Mouse (Mus musculus): ENCODE measurements around the gene Hrasls.
A peak's percentile ranks its signal among the peaks of the same experiment; 100 is the strongest.

Gene Hrasls

GRCm38 (mm10) chr16:29209605-29210411 is at the start of gene Hrasls:
TSS of gene Hrasls (plus strand) at chr16:29209695.
- DNase-seq: peak; percentile 40 to 64

- no peak for DNase-seq
These were observed 47.2 kb upstream of the Hrasls start for GRCm38 (mm10) chr16:29162271-29162670.

- peak; percentile 2 to 40 for DNase-seq
These were observed 42.4 kb upstream of the Hrasls start for GRCm38 (mm10) chr16:29167051-29167450.

DNA sequence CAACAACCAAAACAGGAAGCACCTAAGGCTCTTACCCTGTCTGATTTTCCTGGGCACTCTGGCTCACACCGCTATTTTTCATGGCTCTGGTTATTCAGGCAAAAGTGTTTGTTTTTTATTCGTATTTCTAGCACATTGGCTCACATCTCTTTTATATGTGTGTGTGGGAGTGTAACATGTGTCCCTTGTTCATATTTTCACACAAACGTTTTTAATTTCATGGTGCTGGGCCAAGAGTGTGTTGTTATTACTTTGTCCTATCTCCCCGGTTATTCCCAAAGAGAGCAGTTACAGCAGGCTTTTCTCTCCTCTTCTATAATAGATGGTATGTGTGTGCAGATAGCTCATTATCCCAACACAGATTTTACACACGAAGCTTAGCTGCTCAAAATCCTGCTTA is 37.8 kb upstream of the Hrasls start:
- no peak for DNase-seq

DNA sequence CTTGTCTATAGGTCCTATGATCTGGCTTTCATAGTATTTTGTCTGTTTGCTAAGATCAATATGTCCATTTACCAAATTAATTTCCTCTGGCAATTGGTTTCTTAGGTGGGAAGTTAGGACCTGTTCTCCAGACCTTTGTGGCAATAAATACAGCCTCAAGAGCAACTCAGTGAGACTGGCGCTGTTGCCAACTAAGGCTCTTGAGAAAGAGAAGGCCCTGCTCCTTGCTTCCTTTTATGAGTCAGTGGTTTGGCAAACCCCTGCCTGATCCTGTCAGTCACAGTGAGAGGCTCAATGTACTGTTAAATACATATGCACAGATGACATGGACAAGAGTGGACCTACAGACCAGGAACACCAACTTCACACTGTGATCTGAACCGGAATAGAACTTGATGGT is 36.3 kb upstream of the Hrasls start:
- DNase-seq: no peak

GRCm38 (mm10) chr16:29174831-29175350 is 34.6 kb upstream of the Hrasls start:
- DNase-seq: no peak

- DNase-seq: no peak
These were observed 16.6 kb upstream of the Hrasls start for GRCm38 (mm10) chr16:29192911-29193310.

DNA sequence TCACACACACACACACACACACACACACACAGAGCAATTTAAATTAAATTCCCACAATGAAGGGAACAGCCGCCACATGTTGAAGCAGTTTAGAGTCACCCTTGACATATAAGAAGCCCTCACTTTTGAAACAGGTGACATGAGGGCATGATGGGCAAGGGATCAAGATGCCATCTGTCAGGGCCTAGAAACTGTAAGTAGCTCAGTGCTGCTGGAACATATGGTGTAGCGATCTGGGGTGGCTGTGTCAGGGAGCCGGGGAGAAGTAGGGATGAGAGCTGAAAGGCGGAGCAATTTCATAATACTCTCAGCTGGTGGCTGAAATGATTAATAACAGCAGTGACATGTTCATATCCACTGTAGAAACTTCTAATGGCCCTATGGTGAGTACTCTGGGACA is 15.5 kb upstream of the Hrasls start:
- no peak for DNase-seq

- DNase-seq: no peak
These were observed 14.3 kb upstream of the Hrasls start for GRCm38 (mm10) chr16:29195156-29195555.

DNA sequence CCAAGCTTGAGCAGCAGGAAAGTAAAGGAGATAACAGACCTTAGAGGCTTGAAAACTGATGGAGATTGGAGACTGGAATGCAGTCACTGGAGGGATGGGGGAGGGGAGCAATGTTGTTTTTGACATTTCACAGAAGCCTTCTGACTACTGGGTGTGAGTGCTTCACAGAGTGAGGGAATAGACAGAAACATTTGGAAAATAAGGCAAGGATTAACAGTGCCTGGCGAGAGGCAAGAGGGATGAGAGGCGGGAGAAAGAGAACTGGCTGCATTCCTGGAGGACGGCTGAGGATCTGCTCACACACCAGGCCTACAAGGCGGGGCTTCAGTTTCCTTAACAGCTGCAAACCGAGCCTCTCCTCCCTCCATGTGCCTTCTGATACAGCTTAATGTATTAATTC is 11.0 kb upstream of the Hrasls start:
- no peak for DNase-seq

DNA sequence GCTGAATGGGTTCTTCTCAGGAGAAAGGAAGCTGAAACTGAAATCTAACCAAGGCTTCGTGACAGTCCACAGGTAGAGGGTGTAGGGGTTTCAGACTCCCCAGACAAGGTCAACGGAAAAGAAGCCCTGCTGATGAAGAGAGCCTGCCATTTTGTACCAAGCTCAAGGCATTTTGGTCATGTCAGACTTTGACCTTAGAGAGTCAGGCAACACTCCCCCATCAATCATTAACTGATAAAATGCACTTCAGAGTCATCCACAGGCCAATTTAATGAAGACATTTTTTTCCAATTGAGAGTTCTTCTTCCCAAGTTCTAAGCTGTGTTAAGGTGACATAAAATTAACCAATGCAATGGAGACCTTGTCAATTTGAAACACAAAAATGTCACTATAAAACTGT is 8.3 kb upstream of the Hrasls start:
- DNase-seq: peak in 1 of 2 experiments; percentile 5

DNA sequence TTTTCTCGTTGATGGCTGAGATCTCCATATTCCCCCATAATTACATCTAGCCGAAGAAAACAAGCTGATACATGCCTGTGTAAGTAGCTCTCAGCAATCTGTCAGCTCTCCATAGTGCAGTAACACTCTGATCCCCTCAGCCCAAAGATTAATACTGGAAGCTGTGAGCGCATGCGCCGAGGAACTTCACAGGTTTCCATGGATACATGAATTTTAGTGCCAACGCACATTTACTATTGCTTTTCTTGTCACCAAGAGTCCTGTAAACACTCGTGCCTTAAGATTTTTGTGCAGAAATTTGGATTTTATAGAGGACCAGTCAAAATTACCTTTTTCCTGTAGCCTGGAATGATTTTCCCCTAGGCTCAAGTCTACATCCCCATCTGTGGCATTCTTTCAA is 4.6 kb upstream of the Hrasls start:
- DNase-seq: no peak

GRCm38 (mm10) chr16:29205581-29205980 is 3.9 kb upstream of the Hrasls start:
- DNase-seq: no peak

DNA sequence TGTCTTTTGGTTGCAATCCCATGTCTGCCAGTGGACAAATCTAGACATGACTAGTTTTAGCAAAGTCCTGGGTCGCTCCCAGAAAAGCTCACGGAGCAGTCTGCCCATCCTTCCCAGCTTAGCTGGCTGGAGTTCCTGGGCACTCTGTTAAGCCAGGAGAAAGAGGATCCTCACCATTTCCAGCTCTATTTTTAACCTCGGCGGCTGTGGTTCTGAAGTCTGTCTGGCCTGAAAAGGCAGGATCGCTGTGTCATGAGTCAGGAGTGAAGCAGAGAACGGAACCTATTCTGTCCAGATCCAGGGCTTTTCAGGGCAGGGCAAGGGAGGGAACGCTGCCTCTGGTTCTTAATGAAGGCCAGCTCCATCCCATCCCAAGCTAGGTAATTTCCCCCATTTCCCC is 654 bp upstream of the Hrasls start:
- DNase-seq: no peak

DNA sequence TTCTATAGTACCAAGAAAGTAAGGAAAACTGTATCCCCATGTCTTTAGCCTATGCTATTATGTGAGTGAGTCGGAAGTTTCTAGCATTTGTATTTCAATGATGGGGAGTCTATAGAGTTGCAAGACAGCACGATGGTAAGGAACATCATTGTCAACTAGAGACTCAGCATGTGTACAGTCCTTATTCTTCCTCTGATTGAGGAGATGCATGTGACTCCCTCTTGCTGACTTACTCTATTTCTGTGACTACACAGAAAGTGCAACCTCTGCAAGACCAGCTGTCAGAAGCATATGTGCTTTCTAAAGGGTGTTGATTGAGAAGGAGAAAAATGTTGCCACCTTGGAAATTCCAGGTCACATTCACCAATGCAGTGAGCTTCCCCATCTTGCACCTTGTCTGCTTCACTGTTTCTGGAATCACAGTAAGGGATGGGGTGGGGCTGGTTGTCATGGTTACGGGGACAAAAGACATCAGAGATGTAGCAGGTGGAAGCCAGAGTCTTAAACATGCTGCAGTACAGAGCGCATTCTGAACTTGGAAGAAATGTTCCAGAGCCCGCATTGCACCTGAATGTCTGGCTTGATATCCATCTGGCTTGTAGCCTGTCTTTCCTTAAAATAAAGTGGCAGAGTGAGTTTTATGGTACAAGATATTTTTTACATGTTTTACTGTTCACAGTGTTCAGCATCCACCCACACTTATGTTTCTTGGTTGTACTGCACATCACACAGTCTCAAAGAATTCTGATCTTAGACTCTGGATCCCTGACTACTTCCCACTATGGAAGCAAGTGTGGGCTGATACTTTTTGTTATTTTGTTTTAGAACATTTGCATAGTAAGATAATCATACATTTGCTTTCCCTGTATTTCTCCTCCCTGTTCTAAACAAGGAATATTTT is 7.2 kb downstream of the Hrasls start:
- no peak for DNase-seq

GRCm38 (mm10) chr16:29235951-29236350 is 26.5 kb downstream of the Hrasls start:
- no peak for DNase-seq

DNA sequence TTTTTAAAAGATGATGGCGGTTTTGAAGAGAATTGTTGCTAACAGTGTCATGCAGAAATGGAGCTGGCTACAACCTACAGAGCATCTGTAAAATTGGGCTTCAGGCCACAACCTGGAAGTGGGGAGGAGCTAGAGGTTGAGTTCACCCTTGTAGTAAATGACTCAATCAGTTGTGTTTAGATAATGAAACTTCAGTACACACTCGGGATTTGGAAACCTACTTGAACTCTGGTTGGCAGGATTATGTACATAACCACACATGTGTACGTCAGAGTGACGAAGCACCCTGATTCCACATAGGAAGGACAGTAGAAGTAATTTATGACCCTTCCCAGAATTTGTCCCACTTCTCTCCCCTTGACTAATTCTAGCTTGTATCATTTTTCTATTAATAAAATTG is 44.8 kb downstream of the Hrasls start:
- no peak for DNase-seq
